Mouse (Mus musculus): ENCODE results near the gene Gm853. TPM values are rescaled to one million over a fixed set of nuclear protein-coding genes. Genes with fewer than 3 reads are reported as not detected.

Gm853 gene
- polyA plus RNA-seq, 1 experiment from 2014 or later, result not detected

- Histone ChIP-seq H3K4me1 (peaks cover 46% of the 10 kb centered on the region), H3K4me3 (peak overlapping the region; percentile 31), H3K9ac (peak overlapping the region; percentile 27; the same call in 1 of the 2 replicates), H3K36me3 (no peaks in the 10 kb centered on the region), H3K4me2 (peak overlapping the region; percentile 57), H3K27ac (no peak overlapping the region), H3K27me3 (peaks cover 34% of the 10 kb centered on the region), H3K9me3 (no peaks in the 10 kb centered on the region)
- ATAC-seq (ENCODE audit: insufficient number of reproducible peaks, insufficient read depth, low FRiP score, low TSS enrichment, low read depth), result no peak
- WGBS, result 25% methylated on average over 19 of the region's 19 CpGs
Measured at GRCm38 (mm10) chr4:130173911-130174311, 48.3 kb downstream of the Gm853 start.

- H3K27ac ChIP-seq, result no peak overlapping the region
- H3K4me2 ChIP-seq, result peak overlapping the region; percentile 57; the same call in 1 of the 2 replicates
- H3K4me1 ChIP-seq, result peaks cover 52% of the 10 kb centered on the region
- 67% methylated on average over 11 of the region's 11 CpGs for WGBS
- no peaks in the 10 kb centered on the region for H3K9me3 ChIP-seq
- H3K4me3 ChIP-seq, result no peak overlapping the region
- peaks cover 34% of the 10 kb centered on the region for H3K27me3 ChIP-seq
- no peak for ATAC-seq (ENCODE audit: insufficient number of reproducible peaks, insufficient read depth, low FRiP score, low TSS enrichment, low read depth)
- H3K36me3 ChIP-seq, result no peaks in the 10 kb centered on the region
- no peak overlapping the region for H3K9ac ChIP-seq
Measured at GRCm38 (mm10) chr4:130173060-130173822, 49.0 kb downstream of the Gm853 start.

- Histone ChIP-seq H3K9me3 (no peaks in the 10 kb centered on the region), H3K4me2 (peak overlapping the region; percentile 5; the same call in 1 of the 2 replicates), H3K27ac (no peak overlapping the region), H3K9ac (0 out of 2 replicates have a peak overlapping the region, but pooled peaks have one; percentile 0), H3K36me3 (no peaks in the 10 kb centered on the region), H3K4me3 (no peak overlapping the region), H3K27me3 (peaks cover 34% of the 10 kb centered on the region), H3K4me1 (peaks cover 56% of the 10 kb centered on the region)
- ATAC-seq (ENCODE audit: insufficient number of reproducible peaks, insufficient read depth, low FRiP score, low TSS enrichment, low read depth), result peak; percentile 27; the same call in 1 of the 2 replicates
- 39% methylated on average over 11 of the region's 11 CpGs for WGBS
Measured at GRCm38 (mm10) chr4:130171951-130172765, 50.0 kb downstream of the Gm853 start.

- Histone ChIP-seq H3K4me1 (peaks cover 64% of the 10 kb centered on the region), H3K27ac (no peak overlapping the region), H3K4me2 (no peak overlapping the region), H3K9ac (no peak overlapping the region), H3K36me3 (no peaks in the 10 kb centered on the region), H3K27me3 (peaks cover 26% of the 10 kb centered on the region), H3K4me3 (no peak overlapping the region), H3K9me3 (no peaks in the 10 kb centered on the region)
- 89% methylated on average over 4 of the region's 4 CpGs for WGBS
- ATAC-seq (ENCODE audit: insufficient number of reproducible peaks, insufficient read depth, low FRiP score, low TSS enrichment, low read depth), result no peak
Measured at GRCm38 (mm10) chr4:130170362-130170761, 51.8 kb downstream of the Gm853 start.

- ATAC-seq (ENCODE audit: insufficient number of reproducible peaks, insufficient read depth, low FRiP score, low TSS enrichment, low read depth), result no peak
- H3K4me2 ChIP-seq, result no peak overlapping the region
- WGBS, result 76% methylated on average over 16 of the region's 16 CpGs
Measured at GRCm38 (mm10) chr4:130169411-130169971, 52.7 kb downstream of the Gm853 start.

GRCm38 (mm10) chr4:130168280-130169183 is 53.7 kb downstream of the Gm853 start:
- Histone ChIP-seq H3K9me3 (no peaks in the 10 kb centered on the region), H3K4me3 (no peak overlapping the region), H3K36me3 (no peaks in the 10 kb centered on the region), H3K27ac (no peak overlapping the region), H3K4me1 (peaks cover 54% of the 10 kb centered on the region), H3K9ac (peak overlapping the region; percentile 36; the same call in 1 of the 2 replicates), H3K27me3 (peaks cover 20% of the 10 kb centered on the region), H3K4me2 (peak overlapping the region; percentile 25)
- WGBS, result 37% methylated on average over 16 of the region's 16 CpGs
- no peak for ATAC-seq (ENCODE audit: insufficient number of reproducible peaks, insufficient read depth, low FRiP score, low TSS enrichment, low read depth)

More at GRCm38 (mm10) chr4:130169411-130169971, 52.7 kb downstream of the Gm853 start:
- Histone ChIP-seq H3K9ac (no peak overlapping the region), H3K9me3 (no peaks in the 10 kb centered on the region), H3K27ac (no peak overlapping the region), H3K27me3 (peaks cover 20% of the 10 kb centered on the region), H3K4me3 (no peak overlapping the region), H3K4me1 (peaks cover 55% of the 10 kb centered on the region), H3K36me3 (no peaks in the 10 kb centered on the region)

GRCm38 (mm10) chr4:130167814-130168213 is 54.4 kb downstream of the Gm853 start:
- Histone ChIP-seq H3K4me1 (peaks cover 61% of the 10 kb centered on the region), H3K9me3 (no peaks in the 10 kb centered on the region), H3K4me2 (peak overlapping the region; percentile 34), H3K27ac (no peak overlapping the region), H3K9ac (0 out of 2 replicates have a peak overlapping the region, but pooled peaks have one; percentile 11), H3K36me3 (no peaks in the 10 kb centered on the region), H3K4me3 (peak overlapping the region; percentile 10; the same call in 1 of the 2 replicates), H3K27me3 (peaks cover 22% of the 10 kb centered on the region)
- 39% methylated on average over 9 of the region's 9 CpGs for WGBS
- no peak for ATAC-seq (ENCODE audit: insufficient number of reproducible peaks, insufficient read depth, low FRiP score, low TSS enrichment, low read depth)

- peaks cover 62% of the 10 kb centered on the region for H3K4me1 ChIP-seq
- H3K9ac ChIP-seq, result 0 out of 2 replicates have a peak overlapping the region, but pooled peaks have one; percentile 11
- peaks cover 24% of the 10 kb centered on the region for H3K27me3 ChIP-seq
- no peaks in the 10 kb centered on the region for H3K9me3 ChIP-seq
- no peaks in the 10 kb centered on the region for H3K36me3 ChIP-seq
- no peak for ATAC-seq (ENCODE audit: insufficient number of reproducible peaks, insufficient read depth, low FRiP score, low TSS enrichment, low read depth)
- H3K4me2 ChIP-seq, result peak overlapping the region; percentile 34
- peak overlapping the region; percentile 10; the same call in 1 of the 2 replicates for H3K4me3 ChIP-seq
- no peak overlapping the region for H3K27ac ChIP-seq
- WGBS, result 56% methylated on average over 22 of the region's 22 CpGs
Measured at GRCm38 (mm10) chr4:130167321-130167720, 54.9 kb downstream of the Gm853 start.

GRCm38 (mm10) chr4:130166592-130166991 is 55.6 kb downstream of the Gm853 start:
- H3K36me3 ChIP-seq, result no peaks in the 10 kb centered on the region
- H3K9ac ChIP-seq, result peak overlapping the region; percentile 0; the same call in 1 of the 2 replicates
- no peak for ATAC-seq (ENCODE audit: insufficient number of reproducible peaks, insufficient read depth, low FRiP score, low TSS enrichment, low read depth)
- H3K4me3 ChIP-seq, result no peak overlapping the region
- peaks cover 59% of the 10 kb centered on the region for H3K4me1 ChIP-seq
- peak overlapping the region; percentile 62; the same call in 1 of the 2 replicates for H3K27ac ChIP-seq
- no peaks in the 10 kb centered on the region for H3K9me3 ChIP-seq
- peak overlapping the region; percentile 4 for H3K4me2 ChIP-seq
- H3K27me3 ChIP-seq, result peaks cover 30% of the 10 kb centered on the region
- WGBS, result 60% methylated on average over 8 of the region's 8 CpGs

- no peak overlapping the region for H3K4me3 ChIP-seq
- no peaks in the 10 kb centered on the region for H3K9me3 ChIP-seq
- H3K36me3 ChIP-seq, result no peaks in the 10 kb centered on the region
- H3K27ac ChIP-seq, result peak overlapping the region; percentile 28; the same call in 1 of the 2 replicates
- peaks cover 35% of the 10 kb centered on the region for H3K27me3 ChIP-seq
- H3K4me2 ChIP-seq, result peak overlapping the region; percentile 4; the same call in 1 of the 2 replicates
- peak overlapping the region; percentile 0; the same call in 1 of the 2 replicates for H3K9ac ChIP-seq
- H3K4me1 ChIP-seq, result peaks cover 55% of the 10 kb centered on the region
- WGBS, result 64% methylated on average over 17 of the region's 18 CpGs
- no peak for ATAC-seq (ENCODE audit: insufficient number of reproducible peaks, insufficient read depth, low FRiP score, low TSS enrichment, low read depth)
Measured at GRCm38 (mm10) chr4:130166061-130166460, 56.1 kb downstream of the Gm853 start.
